Mouse (Mus musculus) lung, embryonic 16.5 days (tissue): ENCODE data around the gene Vmn2r101. TPM values are rescaled to one million over a fixed set of nuclear protein-coding genes. Genes with fewer than 3 reads are reported as not detected.

ENCODE experiments used
- ATAC-seq: fragments of 200-750 bp; cut with Nextera tagmentation; 2 replicates; pipeline ENCODE4 v1.8.0; 2017; ENCODE audit warnings: low read depth, mild to moderate bottlenecking, moderate library complexity
- H3K27ac ChIP-seq: fragments of 300-500 bp; sonication (generic); 2 replicates; pipeline ENCODE4 v1.5.1; 2014; ENCODE audit warnings: mild to moderate bottlenecking, control low read depth, low read length
- H3K27me3 ChIP-seq: fragments of 300-500 bp; sonication (generic); 2 replicates; pipeline ENCODE4 v1.6.1; 2014; ENCODE audit warnings: low read depth, low read length, mixed read lengths; ENCODE audit not compliant: control insufficient read depth, insufficient read depth
- H3K36me3 ChIP-seq: fragments of 300-500 bp; sonication (generic); 2 replicates; pipeline ENCODE4 v1.6.1; 2014; ENCODE audit warnings: low read length; ENCODE audit not compliant: control insufficient read depth, insufficient read depth
- H3K4me1 ChIP-seq: fragments of 300-500 bp; sonication (generic); replicated peaks from 2 replicates; pipeline ENCODE4 v1.6.1; 2014; ENCODE audit warnings: low read length, mixed read lengths; ENCODE audit not compliant: control insufficient read depth, insufficient read depth
- H3K4me2 ChIP-seq: fragments of 300-500 bp; sonication (generic); 2 replicates; pipeline ENCODE4 v1.6.1; 2014; ENCODE audit warnings: low read depth, low read length, control low read depth
- H3K4me3 ChIP-seq: fragments of 300-500 bp; sonication (generic); 2 replicates; pipeline ENCODE4 v1.5.1; 2014; ENCODE audit warnings: mild to moderate bottlenecking, low read length, control low read depth
- H3K9ac ChIP-seq: fragments of 300-500 bp; sonication (generic); 2 replicates; pipeline ENCODE4 v1.6.1; 2014; ENCODE audit warnings: low read length, control low read depth
- H3K9me3 ChIP-seq: fragments of 300-500 bp; sonication (generic); 2 replicates; pipeline ENCODE4 v1.6.1; 2016; ENCODE audit warnings: low read length; ENCODE audit not compliant: control insufficient read depth
- WGBS: fragments of 180-500 bp; shearing (Covaris S2); extraction: QIAGEN DNeasy Blood & Tissue Kit; methylation state at CpG from one replicate; pipeline ENCODE4 v1.1.7; 2014; 5-methylcytosine and 5-hydroxymethylcytosine counted together
- polyA plus RNA-seq: library from polyadenylated mRNA; unstranded; fragments of >200 nt; fragmentation: Nextera tagmentation; extraction: Ambion mirVana; gene quantifications from 2 replicates; pipeline ENCODE4 v1.2.1, GENCODE M21; 2015

The Vmn2r101 gene
- not detected in 2 replicates for polyA plus RNA-seq

GRCm38 (mm10) chr17:19576927-19577326, at the start of gene Vmn2r101:
TSS of gene Vmn2r101 (plus strand) at chr17:19577227.
- Histone ChIP-seq H3K36me3 (no peaks in the 10 kb centered on the region), H3K4me1 (no peaks in the 10 kb centered on the region), H3K4me2 (no peak within 1 kb of the TSS), H3K27ac (no peak within 1 kb of the TSS), H3K9me3 (no peaks in the 10 kb centered on the region), H3K27me3 (no peaks in the 10 kb centered on the region), H3K4me3 (no peak within 1 kb of the TSS), H3K9ac (no peak within 1 kb of the TSS)
- no peak for ATAC-seq

- no peak overlapping the region for H3K4me3 ChIP-seq
- H3K36me3 ChIP-seq: no peaks in the 10 kb centered on the region
- 85% methylated on average over 1 of the region's 1 CpGs for whole genome bisulfite sequencing
- no peaks in the 10 kb centered on the region for H3K27me3 ChIP-seq
- no peak overlapping the region for H3K4me2 ChIP-seq
- peaks cover 18% of the 10 kb centered on the region for H3K9me3 ChIP-seq
- ATAC-seq: no peak
- H3K9ac ChIP-seq: no peak overlapping the region
- H3K4me1 ChIP-seq: no peaks in the 10 kb centered on the region
- no peak overlapping the region for H3K27ac ChIP-seq
These were observed 52.3 kb downstream of the Vmn2r101 start for GRCm38 (mm10) chr17:19629328-19629727.

- Histone ChIP-seq H3K9ac (no peak overlapping the region), H3K27me3 (no peaks in the 10 kb centered on the region), H3K4me2 (no peak overlapping the region), H3K4me3 (no peak overlapping the region), H3K9me3 (no peaks in the 10 kb centered on the region), H3K27ac (no peak overlapping the region), H3K36me3 (no peaks in the 10 kb centered on the region), H3K4me1 (no peaks in the 10 kb centered on the region)
- WGBS: 65% methylated on average over 3 of the region's 3 CpGs
- no peak for ATAC-seq
These were observed 81.4 kb downstream of the Vmn2r101 start for GRCm38 (mm10) chr17:19658447-19658846.

GRCm38 (mm10) chr17:19660028-19660427, 83.0 kb downstream of the Vmn2r101 start, which contains the start of gene Vmn2r102:
TSS of gene Vmn2r102 (plus strand) at chr17:19660328.
- H3K9ac ChIP-seq: no peak within 1 kb of the TSS
- no peak for ATAC-seq
- no peaks in the 10 kb centered on the region for H3K27me3 ChIP-seq
- H3K4me2 ChIP-seq: no peak within 1 kb of the TSS
- H3K4me3 ChIP-seq: no peak within 1 kb of the TSS
- H3K4me1 ChIP-seq: no peaks in the 10 kb centered on the region
- no peaks in the 10 kb centered on the region for H3K36me3 ChIP-seq
- WGBS: 55% methylated on average over 2 of the region's 2 CpGs
- H3K27ac ChIP-seq: no peak within 1 kb of the TSS
- H3K9me3 ChIP-seq: no peaks in the 10 kb centered on the region

Other genes starting within 250 kb of the Vmn2r101 start
- gene Vmn2r99, start 215.3 kb upstream of the Vmn2r101 start, polyA plus RNA-seq: not detected in 2 replicates
- gene Vmn2r100, start 72.5 kb upstream of the Vmn2r101 start, polyA plus RNA-seq: not detected in 2 replicates
- not detected in 2 replicates for gene Vmn2r102, start 83.1 kb downstream of the Vmn2r101 start, polyA plus RNA-seq
- not detected in 2 replicates for gene Vmn2r103, start 196.1 kb downstream of the Vmn2r101 start, polyA plus RNA-seq